Mouse (Mus musculus): ENCODE results near the gene Bub3. TPM values are rescaled to one million over a fixed set of nuclear protein-coding genes. Genes with fewer than 3 reads are reported as not detected.

The Bub3 gene
- polyA plus RNA-seq, 2 experiments from 2014 or later: 144 to 175 TPM

DNA sequence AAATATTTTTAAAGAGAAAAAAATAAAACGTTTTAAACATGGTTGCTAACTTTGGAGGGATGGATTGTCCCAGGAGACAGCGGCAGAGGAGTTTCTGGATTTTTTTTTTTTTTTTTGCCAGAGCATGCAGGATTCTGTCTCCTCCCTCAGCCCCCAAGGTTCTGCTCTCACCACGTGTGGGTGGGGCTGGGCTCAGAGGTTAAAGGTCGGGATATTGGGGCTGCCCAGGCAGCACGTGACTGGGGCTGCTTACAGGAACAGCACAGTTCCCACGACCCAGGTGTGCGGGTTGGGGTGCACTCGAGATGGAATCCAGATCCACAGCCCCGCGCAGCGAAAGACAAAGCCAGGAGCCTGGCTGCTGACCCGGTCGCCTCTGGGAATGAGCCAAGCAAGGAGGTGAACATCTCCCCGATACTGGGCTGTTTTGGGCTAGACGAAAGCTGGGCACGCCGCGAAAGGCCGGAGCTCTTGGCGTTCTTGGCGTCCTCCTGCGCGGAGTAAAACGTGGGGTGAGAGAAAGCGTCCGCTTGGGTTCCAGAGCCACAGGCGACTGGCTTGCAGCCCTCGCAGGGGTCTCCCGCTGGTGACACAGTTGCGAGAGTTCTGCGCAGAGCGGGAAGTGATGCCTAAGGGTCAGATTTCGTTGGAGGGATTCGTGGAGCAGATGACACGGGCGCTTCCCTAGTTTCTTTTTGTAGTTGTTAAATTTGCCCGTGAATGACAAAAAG lies 3.3 kb upstream of the Bub3 start:
- no peak for ATAC-seq

DNA sequence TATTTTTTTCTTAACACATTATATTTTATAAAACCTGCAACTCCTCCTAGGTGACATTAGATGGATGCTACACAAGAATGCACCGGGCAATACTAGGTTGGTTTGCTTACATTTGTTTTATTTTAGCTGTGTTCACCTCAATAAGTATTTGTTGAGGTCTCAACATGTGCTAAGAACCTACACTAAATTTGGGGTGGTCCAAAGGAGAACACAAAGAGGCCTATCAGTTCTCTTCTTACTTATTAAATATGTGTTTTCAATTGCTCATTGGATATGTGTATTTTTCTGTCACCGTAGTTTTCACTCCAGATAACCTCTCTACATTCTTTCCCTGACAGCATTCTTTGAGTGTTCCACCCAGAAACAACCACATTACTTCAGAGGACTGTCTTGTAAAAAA lies 2.3 kb upstream of the Bub3 start:
- ATAC-seq: no peak

GRCm38 (mm10) chr7:131560697-131561042 lies 648 bp downstream of the Bub3 start:
- ATAC-seq: no peak

DNA sequence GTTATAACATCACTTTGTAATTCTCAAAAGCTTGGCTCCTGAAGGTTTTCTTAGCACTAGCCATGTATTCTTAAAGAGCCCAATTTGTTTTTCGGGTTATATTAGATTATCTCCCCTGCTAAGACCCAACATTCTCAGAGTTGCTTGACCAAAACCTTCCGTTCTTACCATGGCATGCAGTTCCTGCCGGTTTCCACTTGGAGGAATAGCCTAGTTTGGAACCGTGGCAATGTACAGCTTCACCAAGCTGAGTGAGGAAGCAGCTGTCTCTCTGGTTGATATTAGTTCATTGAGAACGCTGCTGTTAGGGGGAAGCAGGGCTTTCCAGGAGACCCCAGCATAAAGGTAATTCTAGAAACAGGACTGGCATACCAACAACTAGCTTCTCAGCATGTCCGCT lies 15.2 kb downstream of the Bub3 start:
- no peak for ATAC-seq

DNA sequence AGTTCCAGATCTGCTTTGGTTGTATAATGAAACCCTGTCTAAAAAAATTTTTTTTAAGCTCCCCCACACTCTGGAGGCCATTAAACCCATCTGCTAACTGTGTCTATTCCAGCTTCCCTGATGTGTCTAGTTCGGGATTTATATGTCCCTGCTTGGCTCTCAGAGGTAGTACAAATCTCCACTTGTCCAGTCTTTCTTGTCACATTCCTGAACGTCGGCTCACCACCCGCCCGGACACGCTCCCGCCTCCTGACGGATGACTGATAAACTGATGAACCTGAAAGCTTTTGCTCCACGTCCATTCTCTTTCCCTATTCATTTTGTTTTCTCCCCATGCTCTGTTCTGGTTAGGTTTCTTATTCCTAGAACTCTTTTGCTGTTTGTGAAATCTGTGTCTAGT lies 22.2 kb downstream of the Bub3 start:
- ATAC-seq: no peak

GRCm38 (mm10) chr7:131585551-131585950 lies 25.5 kb downstream of the Bub3 start:
- no peak for ATAC-seq

- ATAC-seq: no peak
Measured at GRCm38 (mm10) chr7:131597779-131598482, 37.9 kb downstream of the Bub3 start.

DNA sequence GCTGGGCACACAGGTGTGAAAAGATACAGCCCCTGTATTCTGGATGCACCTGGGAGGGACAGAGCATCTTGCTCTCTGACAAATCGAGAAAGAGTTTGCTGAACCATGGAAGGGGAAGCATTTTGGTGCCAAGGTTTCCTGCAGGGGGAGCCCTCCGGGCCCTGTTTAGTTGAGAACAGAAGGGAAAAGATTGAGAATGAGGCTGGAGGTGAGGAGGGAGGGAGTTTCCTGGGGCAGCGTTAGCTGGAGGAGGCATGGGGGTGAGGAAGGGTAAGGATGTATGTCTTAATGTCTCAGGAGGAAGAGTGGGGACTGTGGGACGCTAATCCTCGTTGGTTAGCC lies 38.4 kb downstream of the Bub3 start:
- ATAC-seq: no peak

DNA sequence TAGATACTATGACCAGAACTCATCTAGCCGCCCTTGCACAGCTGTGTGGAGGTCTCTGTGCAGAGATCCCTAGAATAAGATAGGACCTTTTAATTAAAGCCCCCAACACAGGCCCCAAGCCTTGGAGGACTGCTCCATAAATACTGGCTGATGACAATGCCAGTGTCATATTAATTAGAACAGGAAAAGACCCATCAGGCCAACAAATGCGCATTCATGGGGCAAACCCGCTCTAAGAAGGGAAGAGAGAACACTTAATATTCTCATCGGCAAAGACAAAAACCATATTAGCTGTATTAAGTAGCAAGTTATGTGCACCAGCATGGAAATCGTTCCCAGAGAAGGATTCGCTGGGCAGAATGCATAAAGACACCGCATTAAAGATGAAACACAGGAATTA lies 42.1 kb downstream of the Bub3 start:
- no peak for ATAC-seq

DNA sequence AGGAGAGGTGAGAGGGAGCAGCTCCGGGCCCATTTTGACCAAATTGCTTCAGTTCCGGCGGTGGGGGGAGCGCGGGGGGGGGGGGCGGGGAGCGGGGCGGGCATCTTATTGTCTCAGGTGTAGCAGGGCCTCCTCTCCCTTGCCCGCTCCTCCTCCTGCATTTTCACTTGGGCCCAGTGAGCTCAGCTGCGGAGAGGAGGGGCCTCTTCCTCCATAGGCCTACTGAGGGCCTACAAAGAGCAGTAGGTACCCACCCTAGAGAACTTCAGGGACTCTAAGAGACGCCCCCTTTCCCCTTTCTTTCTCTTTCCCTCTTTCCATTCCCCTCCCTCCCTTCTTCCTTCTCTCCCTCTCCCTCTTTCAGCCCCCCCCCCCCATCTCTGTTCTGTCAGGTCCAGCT lies 43.2 kb downstream of the Bub3 start:
- ATAC-seq: no peak

GRCm38 (mm10) chr7:131604946-131605345 lies 44.9 kb downstream of the Bub3 start:
- no peak for ATAC-seq

GRCm38 (mm10) chr7:131605481-131605880 lies 45.5 kb downstream of the Bub3 start:
- no peak for ATAC-seq

GRCm38 (mm10) chr7:131608049-131608448 lies 48.0 kb downstream of the Bub3 start:
- no peak for ATAC-seq

GRCm38 (mm10) chr7:131609677-131610076 lies 49.7 kb downstream of the Bub3 start:
- no peak for ATAC-seq

Other genes with a start within 250 kb of the Bub3 start
- gene Cuzd1, start 237.9 kb upstream of the Bub3 start, polyA plus RNA-seq (2017; shearing (Covaris generic)): not detected
- not detected for gene Fam24b, start 230.7 kb upstream of the Bub3 start, polyA plus RNA-seq (2017; shearing (Covaris generic))
- gene Fam24a, start 226.4 kb upstream of the Bub3 start, polyA plus RNA-seq (2017; shearing (Covaris generic)): not detected
- 10 to 100 TPM; 16.2 to 19.7 TPM for gene 2310057M21Rik, start 197.5 kb upstream of the Bub3 start, polyA plus RNA-seq (2017; shearing (Covaris generic))
- 10 to 100 TPM; 35.4 to 39.9 TPM for gene Pstk, start 189.1 kb upstream of the Bub3 start, polyA plus RNA-seq (2017; shearing (Covaris generic))
- gene Ikzf5, start 149.7 kb upstream of the Bub3 start, polyA plus RNA-seq (2017; shearing (Covaris generic)): 10 to 100 TPM; 34.7 to 39.2 TPM
- 10 to 100 TPM; 55.0 to 62.7 TPM for gene Acadsb, start 149.6 kb upstream of the Bub3 start, polyA plus RNA-seq (2017; shearing (Covaris generic))
- gene Hmx3, start 17.4 kb upstream of the Bub3 start, polyA plus RNA-seq (2017; shearing (Covaris generic)): not detected
- gene Hmx2, start 11.4 kb upstream of the Bub3 start, polyA plus RNA-seq (2017; shearing (Covaris generic)): not detected

All from CD4-positive, CD25-positive, alpha-beta regulatory T cell, adult 4 months (primary cell).